Mouse (Mus musculus): ENCODE measurements around the gene Rere. TPM values are rescaled to one million over a fixed set of nuclear protein-coding genes. Genes with fewer than 3 reads are reported as not detected.
A peak's percentile ranks its signal among the peaks of the same experiment; 100 is the strongest.

Rere gene
- total RNA-seq, 2 experiments from 2014 or later, result 51.5 to 52.0 TPM

DNA sequence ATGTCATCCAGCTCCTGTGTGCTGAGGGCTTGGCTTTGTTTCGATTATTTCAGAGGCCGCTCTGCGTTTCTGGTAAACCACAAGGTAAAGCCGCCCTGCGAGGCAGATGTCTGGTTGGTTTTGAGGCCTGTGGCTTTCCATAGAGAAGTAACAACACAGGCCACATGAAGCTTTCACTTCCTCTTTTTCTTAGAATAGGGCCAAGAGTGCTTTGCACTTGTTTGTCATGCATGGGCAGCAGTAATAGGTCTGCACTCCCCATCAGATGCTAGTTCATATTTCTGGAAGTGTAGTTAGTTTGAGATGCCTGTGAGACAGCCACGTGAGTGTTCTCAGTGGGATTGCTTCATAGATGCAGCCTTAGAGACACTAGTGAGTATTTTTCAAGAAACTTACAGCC lies 284.7 kb downstream of the Rere start:
- intact Hi-C loops (cut with DNase I), result loop anchor here (5.0 kb wide), 1 partner anchor 194 kb away; no protein-coding TSS in a partner anchor
- DNase-seq, result peak in 1 of 2 experiments; percentile 35

DNA sequence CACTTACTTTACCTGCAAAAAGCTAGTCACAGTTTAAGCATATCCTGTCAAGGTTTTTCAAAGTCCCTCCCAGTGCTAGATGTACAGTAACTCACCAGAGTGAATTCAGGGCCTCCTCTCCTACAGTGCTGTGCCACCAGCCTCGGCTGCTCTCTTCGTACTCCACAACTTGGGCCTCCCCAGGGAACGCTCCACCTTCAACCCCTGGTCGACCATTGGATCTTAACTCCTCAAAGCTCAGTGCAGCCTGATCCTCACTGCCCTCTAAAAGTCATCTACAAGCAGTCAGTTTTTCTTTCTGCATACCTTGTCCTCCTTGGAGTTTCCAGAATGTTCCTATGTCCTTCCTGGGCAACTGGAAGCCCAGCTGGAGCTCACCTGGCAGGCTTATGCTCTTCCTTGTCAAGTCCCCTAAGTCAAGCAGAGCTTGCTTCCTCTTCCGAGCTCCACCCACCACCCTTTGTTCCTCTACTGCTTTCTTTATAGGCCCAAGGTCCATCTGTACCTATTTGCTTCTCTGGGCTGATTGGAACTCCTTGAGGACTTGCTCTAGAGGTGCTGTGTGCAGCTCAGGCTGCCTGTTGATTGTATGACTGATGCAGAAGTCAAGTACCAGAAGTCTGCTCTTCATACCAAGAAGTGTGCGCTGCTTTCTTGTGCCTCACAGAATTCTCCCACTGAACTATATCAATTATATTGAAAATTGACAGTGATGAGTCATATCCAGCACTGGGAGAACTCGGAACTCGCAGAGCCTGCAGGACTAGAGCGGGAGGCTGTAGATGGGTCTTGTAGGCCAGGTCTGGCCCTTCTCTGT lies 287.1 kb downstream of the Rere start:
- intact Hi-C loops (cut with DNase I), result loop anchor here (2.0 to 5.0 kb wide), 2 partner anchors 16 to 196 kb away; no protein-coding TSS in a partner anchor
- DNase-seq, result no peak

DNA sequence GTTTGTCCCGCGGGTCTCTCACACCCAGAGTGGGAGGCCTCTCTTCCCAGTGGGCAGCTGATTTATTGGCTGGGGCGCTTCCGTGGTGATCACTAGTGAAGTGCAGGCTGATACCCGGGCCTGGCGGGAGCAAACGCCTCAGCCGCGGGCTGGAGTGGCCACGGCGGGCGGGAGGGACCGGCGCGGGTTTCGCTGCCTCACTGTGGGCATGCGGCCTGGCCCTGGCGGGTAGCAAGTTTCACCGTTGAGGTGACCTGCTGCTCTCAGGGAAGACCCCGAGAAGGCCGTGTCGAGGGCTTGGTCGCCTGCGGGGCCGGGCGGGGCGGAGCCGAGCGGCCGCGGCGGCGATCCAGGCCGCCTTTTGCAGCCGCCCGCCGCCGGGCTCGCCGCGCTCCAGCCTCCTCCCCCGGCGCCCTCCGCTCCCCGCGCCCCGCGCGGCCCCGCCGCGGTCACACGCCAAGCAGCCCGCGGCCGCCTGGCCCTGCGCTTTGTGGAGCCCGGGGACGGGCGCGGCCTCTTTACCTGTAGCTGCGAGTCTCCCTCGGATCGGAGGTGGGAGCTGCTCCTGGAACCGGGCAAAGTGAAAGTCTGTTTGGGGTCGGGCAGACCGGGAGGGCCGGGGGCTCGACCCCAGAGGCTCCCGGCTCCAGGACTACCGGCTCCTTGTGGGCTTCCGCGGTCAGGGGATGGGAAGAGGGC lies 287.8 kb downstream of the Rere start:
- DNase-seq, result peak; percentile 77 to 90
- intact Hi-C loops (cut with DNase I), result loop anchor here (2.0 to 5.0 kb wide), 2 partner anchors 16 to 197 kb away; no protein-coding TSS in a partner anchor

DNA sequence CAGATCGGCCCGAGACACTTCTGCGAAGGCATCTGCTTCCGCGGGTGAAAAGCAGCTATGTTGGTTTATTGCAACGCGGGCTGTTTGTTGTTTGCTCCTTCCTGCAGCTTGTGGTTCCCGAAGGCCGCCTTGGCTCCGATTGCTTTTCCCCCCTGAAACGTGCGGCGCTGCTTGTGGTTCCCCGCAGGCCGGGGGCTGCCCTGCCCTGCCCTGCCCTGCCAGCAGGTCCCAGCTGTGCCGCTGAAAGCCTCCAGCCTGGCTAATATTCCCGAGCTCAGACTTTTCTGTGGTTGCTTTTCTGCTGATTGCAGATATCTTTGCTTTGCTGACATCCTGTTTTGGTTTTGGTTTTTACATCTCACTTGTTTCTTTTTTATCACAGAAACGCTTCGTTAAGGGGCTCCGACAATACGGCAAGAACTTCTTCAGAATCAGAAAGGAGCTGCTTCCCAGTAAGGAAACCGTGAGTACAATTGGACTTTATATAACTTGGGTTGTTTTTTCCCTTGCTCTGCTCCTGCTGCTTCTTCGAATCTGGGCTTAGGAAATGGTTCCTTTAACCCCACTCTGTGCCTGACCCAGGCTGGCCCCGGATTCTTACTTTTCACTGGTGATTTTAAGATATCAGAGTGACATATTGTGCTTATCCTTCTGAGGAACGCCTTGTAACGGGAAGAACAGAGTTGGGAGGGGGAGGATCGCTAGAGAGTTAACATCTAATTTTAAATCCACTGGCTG lies 288.6 kb downstream of the Rere start:
- peak; percentile 32 to 58 for DNase-seq

DNA sequence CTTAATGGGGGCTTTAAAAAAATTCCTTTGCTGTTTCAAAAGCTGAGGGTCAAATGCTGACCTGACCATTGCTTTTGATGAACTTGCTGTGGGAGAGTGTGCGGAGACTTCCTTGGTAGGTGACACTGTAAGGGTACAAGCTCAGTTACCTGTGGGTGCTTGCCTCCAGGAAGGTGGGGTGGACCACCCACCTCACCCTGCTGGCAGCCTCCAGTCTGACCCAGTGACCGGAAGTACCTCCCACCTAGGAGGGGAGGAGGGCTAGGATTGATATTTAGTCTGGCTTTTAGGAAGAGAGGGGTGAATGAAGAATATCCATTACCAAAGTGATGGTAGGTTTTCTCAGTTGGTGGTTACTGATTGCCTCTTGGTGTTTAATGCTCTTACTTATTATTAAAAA lies 289.3 kb downstream of the Rere start:
- intact Hi-C loops (cut with DNase I), result loop anchor here (5.0 kb wide), 1 partner anchor 37 kb away; no protein-coding TSS in a partner anchor

More for the DNA sequence above, 288.6 kb downstream of the Rere start:
- intact Hi-C loops (cut with DNase I), result loop anchor here (2.0 to 5.0 kb wide), 3 partner anchors 15 to 198 kb away; no protein-coding TSS in a partner anchor

DNA sequence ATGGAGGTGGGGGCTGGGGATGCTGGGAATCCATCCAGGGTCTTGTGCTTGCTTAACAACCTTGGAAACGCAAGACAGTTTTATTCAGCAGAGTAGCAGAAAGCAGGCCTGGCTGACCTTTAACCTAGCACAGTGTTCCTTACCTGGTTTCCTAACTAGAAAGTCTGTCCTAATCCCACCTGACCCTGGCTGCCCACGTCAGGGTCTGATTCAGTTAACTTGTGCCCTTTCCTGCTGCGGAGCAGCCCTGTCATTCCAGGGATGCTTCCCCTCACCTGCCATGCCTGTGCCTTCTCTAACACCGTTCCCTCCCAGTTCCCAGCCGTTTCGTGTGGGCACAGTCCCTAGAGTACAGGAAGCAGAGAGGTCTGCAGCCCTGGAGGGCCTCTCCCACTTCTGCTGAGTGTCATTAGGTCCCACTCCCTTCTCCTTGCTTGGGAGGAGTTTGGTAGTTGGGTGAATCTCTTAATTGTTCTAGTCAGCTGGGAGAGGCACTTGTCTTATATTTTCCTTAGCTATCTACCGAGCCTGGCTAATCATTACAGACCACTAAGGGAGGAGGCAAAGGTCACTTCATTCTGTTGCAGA lies 290.8 kb downstream of the Rere start:
- intact Hi-C loops (cut with DNase I), result loop anchor here (5.0 kb wide), 1 partner anchor 35 kb away; no protein-coding TSS in a partner anchor
- DNase-seq, result no peak

More for the DNA sequence above, 289.3 kb downstream of the Rere start:
- no peak for DNase-seq

DNA sequence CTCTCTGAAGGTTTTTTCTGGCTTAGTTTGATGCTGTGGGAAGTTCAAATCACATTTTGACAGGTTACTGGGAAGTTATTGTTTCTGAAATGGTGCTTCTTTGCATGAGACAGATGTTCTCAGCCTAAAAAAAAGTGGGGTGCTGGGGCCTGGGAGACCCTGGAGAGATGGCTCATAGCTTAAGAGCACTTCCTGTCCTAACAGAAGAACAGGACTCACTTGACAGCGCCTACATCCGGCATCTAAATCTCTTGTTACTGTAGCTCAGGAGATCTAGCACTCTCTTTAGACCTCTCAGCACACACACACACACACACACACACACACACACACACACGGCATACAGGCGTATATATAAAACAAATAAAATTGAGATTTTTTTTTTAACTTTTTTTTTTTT lies 291.5 kb downstream of the Rere start:
- intact Hi-C loops (cut with DNase I), result loop anchor here (5.0 kb wide), 1 partner anchor 34 kb away; no protein-coding TSS in a partner anchor

DNA sequence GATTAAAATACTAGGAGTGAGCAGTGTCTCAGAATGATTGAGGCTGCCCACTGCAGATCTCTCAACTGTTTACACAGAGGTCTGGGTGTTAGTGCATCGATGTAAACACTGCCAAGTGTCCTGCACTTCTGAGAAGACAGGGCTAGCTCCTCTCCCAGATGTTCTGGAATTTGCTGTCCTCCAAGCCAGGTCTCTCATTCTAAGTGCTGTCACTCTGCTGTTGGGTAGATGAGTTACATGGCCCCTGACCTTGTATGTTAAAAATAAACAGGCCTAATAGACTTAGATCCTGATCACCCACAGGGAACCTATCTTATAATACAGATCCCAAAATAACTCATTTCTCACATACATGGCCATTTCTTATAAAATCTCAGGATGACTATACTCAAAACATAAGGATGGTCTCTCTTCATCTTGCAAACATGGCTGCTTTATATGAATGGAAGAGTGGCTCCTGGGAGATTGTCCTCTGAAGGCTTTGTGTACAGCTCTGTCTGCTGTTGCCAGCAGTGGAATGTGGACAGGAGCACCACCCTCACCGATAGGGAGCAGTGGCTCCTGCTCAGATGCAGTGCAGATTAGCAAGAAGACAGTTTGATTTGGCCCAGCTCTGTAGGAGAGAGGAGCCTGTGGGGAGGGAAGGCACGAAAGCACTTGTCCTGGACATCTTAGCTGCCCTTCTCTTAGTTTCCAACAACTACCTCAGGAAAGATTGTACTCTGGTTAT lies 294.1 kb downstream of the Rere start:
- no peak for DNase-seq
- intact Hi-C loops (cut with DNase I), result no loop called here

More for the DNA sequence above, 291.5 kb downstream of the Rere start:
- DNase-seq, result no peak

DNA sequence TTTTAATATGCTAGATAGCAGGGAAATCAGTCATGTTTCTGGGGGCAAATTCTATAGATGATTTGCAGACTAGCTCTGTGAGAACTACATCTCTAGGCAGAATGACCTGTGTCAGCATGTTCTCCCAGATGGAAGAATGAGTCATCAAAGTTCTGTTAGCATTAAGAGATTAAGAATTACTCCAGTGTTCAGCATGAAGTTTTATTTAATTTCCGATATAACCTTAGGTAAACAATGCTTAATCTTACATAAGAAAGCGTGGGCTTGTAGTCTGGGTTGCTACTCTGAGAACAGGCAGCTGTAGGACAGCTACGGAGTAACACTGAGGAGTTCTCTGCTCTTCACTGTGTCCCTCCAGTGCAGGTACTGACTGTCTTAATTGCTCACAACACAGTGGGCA lies 294.9 kb downstream of the Rere start:
- no peak for DNase-seq
- intact Hi-C loops (cut with DNase I), result no loop called here

DNA sequence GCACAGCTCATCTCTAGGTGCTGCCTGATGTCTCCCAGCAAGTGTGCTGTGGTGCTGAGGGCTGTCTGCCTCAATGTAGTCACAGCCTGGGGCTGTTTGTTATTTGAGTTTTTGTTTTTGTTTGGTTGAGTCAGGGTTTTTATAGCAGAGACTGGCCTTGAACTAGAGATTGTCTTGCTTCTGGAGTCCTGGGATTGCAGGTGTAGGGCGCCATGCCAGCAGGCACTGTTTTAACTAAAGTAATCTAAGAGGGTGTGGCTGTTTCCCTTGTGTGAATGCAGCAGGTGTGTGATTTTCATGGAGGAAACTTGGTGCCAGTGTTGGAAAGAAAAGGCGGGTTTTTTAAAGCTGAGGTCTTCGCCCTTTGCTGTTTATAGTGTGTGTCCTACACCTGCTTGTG lies 296.6 kb downstream of the Rere start:
- intact Hi-C loops (cut with DNase I), result no loop called here
- no peak for DNase-seq

DNA sequence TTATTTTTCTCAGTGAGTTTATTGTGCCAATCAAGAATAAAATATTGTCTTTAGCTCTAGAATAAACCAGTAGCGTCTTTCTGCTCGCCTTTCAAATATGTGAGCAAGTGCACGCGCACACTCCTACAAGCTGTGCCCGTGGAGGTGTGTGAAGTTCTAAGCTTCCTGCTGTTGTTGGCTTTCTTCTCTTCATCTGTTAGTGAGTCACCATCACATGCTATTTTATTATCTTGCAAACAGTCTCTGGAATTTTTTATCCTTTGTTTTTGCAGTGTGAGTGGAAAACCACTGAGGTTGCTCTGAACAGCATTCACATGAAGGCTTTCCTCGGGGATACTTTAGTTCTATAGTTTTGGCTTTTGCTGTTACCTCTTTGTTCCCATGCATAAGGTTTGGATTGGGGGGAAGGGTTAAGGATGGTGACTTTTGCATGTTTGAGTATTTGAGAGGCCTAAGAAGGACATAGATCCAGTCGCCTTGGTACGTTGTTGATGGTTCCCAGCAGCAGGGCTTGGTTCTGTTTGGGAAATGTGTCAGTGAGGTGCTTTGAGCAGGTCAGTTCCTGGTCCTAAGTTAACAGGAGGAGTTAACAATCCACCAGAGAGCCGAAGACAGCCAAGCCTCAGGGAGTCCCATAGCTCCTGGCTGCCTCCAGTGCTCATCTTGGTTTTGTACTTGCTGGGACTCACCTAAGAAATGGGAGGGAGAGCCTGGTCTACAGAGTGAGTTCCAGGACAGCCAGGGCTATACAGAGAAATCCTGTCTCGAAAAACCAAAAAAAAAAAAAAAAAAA lies 300.7 kb downstream of the Rere start:
- DNase-seq, result no peak
- intact Hi-C loops (cut with DNase I), result no loop called here

DNA sequence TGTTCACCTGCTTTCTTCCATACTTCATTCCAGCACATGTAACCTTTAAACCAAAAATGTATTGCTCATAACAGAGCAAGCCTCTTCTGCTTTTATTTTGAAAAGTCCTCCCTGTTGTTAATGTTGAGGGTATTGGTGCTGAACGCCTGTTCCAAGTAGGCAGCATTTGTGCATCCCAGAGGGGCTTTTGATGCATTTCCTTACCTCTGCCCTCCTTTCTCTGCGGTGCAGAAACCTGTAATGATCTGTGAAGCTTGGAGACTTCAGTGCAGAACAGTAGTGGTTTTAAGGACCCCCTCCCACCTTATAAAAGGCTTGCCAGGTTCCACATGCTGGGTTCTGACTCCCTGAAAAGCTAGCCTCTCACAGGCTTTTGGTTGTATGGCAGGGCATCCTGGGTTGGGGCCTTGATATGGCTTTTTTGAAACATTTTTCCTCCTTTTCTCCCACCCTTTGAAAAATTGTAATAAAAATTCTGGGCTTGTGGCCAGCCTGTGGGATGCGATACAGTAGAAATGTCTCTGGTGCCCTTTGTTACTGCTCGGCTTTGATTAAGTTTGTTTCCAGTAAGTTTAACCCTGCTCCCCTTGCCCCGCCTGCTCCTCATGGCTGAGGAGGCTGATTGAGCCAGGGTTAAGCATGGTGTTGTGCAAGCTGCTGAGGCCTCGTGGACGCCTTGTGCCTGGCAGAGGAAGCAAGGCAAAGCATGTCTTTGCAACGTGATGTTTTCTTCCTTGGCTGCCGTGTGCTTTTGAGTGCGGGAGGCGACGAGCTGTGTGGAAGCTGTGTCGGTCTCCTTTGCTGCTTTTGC lies 301.7 kb downstream of the Rere start:
- intact Hi-C loops (cut with DNase I), result no loop called here
- DNase-seq, result peak; percentile 74 to 78

DNA sequence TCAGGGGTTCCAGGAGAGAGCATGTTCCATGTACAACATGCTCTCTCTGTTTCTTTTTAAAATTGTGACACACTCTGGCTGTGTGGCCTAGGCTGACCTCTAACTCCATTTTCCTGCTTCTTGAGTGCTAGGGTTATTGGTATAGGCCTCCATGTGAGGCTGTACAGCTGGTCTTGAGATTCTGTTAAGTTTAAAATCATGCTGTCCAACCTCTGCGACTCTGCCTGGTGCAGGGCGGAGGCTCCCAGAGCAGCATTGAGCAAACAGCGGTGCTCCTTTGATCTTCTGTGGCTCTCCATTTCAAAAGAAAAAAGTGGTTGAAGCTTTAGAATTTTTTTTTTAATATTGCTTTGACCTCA lies 302.3 kb downstream of the Rere start:
- intact Hi-C loops (cut with DNase I), result loop anchor here (2.0 kb wide), 1 partner anchor 15 kb away; no protein-coding TSS in a partner anchor
- DNase-seq, result no peak

DNA sequence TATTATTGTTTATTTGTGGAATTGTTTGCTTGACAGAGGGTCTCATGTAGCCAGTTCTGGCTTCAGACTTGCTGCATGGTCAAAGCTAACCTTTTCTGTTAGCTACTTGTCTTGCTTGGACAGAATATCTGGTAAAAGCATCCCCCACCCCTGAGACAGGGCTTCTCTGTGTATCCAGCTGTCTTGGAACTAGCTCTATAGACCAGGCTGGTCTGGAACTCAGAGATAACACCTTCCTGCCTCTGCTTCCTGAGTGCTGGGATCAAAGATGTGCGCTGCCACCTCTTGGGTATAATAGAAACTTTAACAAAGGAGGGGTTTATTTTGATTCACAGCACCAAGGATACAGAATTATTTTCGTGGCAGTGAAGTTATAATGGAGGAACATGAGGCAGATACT lies 304.4 kb downstream of the Rere start:
- no peak for DNase-seq
- intact Hi-C loops (cut with DNase I), result loop anchor here (2.0 kb wide), 1 partner anchor 17 kb away; no protein-coding TSS in a partner anchor

DNA sequence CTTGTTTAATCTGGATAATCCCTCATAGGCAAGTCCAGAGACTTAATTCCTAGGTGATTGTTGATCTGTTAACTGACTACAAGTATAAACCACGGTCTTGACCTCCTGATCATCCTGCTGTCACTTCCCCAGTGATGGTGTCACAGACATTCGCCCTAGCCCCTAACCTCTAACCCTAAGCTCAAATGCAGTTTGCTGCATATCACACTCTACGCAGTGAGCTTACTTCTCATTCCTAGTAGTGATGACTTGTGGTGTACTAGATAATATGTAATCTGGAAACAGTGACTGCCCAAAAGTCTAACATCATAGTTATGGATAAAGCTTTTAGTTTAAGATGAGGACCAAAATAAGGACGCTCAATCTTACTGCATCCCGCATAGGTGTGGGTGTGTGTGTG lies 304.8 kb downstream of the Rere start:
- intact Hi-C loops (cut with DNase I), result no loop called here
- DNase-seq, result no peak

DNA sequence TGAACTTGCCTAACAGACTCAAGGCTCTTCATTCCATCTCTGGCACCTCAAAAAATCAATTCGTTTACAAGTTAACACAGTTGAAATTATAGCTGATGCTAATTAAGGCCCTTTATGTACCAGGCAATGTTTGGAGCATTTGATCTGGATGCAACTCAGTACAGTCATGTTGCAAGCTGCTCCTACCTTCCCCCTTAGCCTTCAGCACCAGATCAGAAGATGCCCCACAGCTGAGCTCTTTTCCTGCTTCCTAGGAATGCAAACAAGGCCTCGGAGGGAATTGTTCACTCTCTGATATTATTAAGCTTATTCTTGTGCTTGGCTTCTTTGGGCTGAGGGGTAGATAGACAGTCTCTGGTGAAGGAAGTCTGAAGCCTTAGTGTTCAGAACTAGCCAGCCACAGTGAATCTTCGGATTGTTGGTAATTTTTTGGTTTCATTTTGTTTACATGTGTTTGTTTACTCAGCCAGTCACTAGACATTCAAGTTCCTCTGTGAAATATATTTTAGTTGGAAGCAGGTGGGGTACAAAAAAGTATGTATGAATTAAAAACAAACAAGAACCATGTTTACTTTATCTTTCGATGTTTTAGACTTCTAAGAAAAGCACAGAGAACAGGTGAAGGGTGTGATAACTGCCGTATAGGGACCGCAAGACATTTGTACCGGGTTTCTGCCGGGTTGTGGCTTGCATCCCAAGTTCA lies 306.3 kb downstream of the Rere start:
- intact Hi-C loops (cut with DNase I), result no loop called here
- DNase-seq, result no peak

DNA sequence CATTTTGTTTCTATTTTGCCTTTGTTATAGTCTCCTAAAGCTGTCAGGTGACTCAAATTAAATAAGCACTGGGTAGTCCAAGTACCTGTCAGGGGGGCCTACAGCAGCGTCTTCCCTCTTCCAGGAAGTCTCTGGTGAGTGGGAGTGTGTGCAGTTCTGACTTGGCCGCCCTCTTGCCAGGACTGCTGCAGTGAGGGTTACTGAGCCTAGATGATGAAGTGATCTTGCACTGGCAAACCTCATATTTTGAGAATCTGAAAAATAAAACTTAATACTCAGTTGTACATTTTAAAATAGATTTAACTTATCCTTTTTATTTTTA lies 306.8 kb downstream of the Rere start:
- intact Hi-C loops (cut with DNase I), result no loop called here
- DNase-seq, result no peak
